Mouse (Mus musculus) neural tube, embryonic 10.5 days (tissue): ENCODE results near the gene Hjurp.

ENCODE experiments used
- DNase-seq: peaks from one replicate; pipeline ENCODE4 v3.0.0-alpha.2; 2017; ENCODE audit warnings: low spot score; ENCODE audit errors: extremely low spot score

Gene Hjurp

GRCm38 (mm10) chr1:88224029-88224776 is 53.2 kb downstream of the Hjurp start:
- DNase-seq, result peak; percentile 14

DNA sequence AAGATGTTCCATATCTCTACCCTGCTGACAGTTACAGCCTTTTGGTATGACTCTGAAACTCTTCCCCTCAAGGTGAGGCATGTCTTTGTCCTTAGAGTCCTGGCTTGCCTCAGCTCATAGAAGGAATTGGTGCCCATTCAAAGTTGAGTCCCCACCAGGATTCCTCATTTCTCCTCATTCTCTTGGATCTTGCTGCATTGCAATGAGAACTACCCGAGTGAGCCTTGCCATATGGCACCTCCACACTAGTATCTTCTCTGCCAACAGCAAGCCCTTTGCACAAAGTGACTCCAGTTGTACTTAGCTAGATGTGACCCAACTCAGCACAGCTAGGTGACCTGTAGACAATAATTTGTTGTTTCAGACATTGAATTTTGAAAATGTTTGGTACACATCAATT is 53.8 kb downstream of the Hjurp start:
- DNase-seq, result peak; percentile 23

DNA sequence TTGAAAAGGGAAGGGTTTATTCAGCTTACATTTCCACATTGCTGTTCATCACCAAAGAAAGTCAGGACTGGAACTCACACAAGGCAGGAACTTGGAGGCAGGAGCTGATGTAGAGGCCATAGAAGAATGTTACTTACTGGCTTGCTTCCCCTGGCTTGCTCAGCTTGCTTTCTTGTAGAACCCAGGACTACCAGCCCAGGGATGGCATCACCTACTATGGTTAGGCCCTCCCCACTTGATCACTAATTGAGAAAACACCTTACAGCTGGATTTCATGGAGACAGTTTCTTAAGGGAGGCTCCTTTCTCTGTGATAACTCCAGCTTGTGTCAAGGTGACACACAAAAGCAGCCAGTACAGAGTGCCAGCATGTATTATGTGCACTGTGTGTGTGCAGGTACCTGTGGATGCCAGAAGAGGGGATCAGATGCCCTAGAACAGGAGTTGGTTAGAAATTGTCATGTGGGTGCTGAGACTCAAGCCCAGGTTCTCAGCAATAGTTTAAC is 54.4 kb downstream of the Hjurp start:
- peak; percentile 17 for DNase-seq

GRCm38 (mm10) chr1:88222216-88222615 is 55.2 kb downstream of the Hjurp start:
- no peak for DNase-seq

DNA sequence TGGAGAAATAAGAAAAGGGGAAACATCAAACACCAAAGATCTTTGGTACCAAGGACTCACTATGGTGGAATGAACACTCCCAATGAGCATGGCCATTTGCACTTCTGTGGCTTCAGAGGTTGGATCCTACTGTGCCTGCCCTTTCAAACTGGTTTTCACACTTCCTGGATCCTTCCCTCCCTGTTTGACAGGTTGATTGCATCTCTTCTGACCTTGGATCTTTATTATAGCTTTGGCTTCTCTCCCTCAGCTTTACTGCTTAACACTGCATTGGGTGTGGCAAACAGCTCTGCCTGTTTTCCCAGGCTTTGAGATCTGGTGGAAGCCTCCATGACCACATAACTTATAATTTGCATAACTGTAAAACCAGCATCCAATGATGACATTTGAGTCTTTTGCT is 57.1 kb downstream of the Hjurp start:
- peak; percentile 17 for DNase-seq

- no peak for DNase-seq
Observed at GRCm38 (mm10) chr1:88219054-88219453, 58.4 kb downstream of the Hjurp start.

GRCm38 (mm10) chr1:88218591-88218990 is 58.8 kb downstream of the Hjurp start:
- peak; percentile 14 for DNase-seq

- peak; percentile 19 for DNase-seq
Observed at GRCm38 (mm10) chr1:88218051-88218450, 59.4 kb downstream of the Hjurp start.

DNA sequence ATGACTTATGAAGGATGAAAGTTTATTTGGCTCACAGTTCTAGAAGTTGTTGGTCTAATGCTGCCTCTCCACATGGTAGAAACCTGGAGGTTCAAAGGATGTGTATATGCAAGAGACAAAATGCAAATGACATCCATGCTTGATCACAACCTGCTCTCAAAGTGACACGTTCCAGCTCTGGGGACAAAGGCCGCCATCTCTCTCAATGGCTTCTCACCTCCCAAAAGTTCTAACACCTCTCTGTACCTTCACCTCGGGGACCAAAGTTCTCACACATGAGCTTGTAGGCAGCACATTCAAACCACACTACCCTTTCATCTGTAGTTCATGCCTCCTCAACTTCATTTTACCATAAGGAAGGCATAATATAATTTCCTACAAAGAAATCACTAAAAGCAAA is 59.9 kb downstream of the Hjurp start:
- DNase-seq, result peak; percentile 14

GRCm38 (mm10) chr1:88217144-88217543 is 60.3 kb downstream of the Hjurp start:
- peak; percentile 34 for DNase-seq

- peak; percentile 13 for DNase-seq
Observed at GRCm38 (mm10) chr1:88216551-88216950, 60.9 kb downstream of the Hjurp start.

DNA sequence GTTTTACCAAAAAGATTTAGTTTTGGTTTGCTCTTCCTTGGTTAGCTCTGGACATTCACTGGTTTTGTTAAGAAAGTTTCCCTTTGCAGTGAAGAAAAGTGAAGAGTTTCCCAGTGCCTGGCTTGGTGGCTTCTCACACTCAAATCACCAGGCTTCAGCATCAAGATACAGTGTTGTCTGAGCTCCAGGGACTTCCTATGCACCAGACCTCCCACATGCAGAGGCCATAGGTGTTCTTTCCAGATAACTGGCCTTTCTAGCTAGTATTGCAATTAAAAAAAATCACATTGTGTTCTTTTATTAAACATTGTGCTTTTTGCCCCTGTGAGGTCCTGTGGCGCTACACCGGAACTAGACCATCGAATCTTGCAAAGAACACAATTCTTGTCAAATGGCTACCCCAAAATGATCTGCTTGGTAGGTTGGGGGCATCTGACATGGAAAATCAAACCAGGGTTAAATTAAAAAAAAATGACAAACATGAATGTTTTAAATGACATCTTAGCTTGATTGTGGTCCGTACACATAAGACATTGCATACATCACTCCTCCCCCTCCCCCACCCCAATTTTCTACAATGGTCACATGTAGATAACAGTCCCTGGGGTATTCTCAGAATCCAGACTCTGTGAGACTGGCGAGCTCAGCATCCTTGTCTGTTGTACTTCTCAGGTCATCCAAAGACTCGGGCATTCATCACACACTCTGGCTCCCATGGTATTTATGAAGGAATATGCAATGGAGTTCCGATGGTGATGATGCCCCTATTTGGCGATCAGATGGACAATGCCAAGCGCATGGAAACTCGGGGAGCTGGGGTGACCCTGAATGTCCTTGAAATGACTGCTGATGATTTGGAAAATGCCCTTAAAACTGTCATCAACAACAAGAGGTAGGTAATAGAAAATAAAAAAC is 61.7 kb downstream of the Hjurp start:
- no peak for DNase-seq

GRCm38 (mm10) chr1:88214462-88214952 is 62.9 kb downstream of the Hjurp start:
- peak; percentile 17 for DNase-seq

DNA sequence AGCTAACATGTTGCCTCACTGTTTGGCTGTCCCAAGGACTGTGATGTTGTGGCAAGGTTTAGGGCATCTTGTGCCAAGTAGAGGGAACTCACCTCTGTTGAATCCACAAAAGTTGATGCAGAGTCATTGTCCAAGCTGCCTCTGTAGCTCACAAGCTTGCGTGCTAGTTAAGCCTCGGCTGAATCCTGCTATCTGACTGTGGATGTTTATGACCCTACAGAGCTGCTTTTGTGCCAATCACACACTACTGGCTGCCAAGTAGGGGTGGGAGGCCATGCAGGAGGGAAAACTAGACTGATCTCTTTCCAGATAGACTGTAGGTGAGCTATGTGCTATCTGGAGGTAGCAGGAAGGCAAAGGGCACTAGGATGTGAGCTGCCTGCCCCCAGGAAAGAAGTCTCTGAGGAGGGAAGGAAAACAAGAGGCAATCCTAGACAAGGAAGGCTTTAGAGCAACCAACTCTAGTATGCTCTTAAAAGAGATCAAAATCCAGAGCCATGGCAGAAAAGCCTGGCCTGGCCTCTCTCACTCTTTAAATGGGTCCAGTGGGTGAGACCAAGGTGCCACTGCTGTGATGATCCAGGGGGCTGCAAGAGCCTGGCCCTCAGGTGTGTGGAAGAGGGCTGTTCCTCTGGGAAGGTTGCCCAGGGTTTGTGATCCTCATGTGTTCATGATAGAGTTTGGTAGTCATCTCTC is 63.5 kb downstream of the Hjurp start:
- peak; percentile 18 for DNase-seq

- DNase-seq, result no peak
Observed at GRCm38 (mm10) chr1:88213061-88213460, 64.4 kb downstream of the Hjurp start.
